14 mouse cellular contexts compared by ENCODE assay signal in genomic region chr9:77463195-77463594, GRCm38 (mm10).
A peak's percentile ranks its signal among the peaks of the same experiment; 100 is the strongest.
DNase-seq lines count a peak whose midpoint lies in the region; ATAC-seq and TF ChIP-seq lines count a peak whose summit lies in the region.
"Had no signal": no experiment of that assay in that cellular context is flagged by ENCODE, and none has a peak within 500 bp of the region (broad histone marks: within the 10 kb centered on the region; RNA-seq: fewer than 3 reads in every experiment).

No protein-coding gene starts in this region.

- TF ChIP-seq POLR2A in heart, adult 2 months (IDR thresholded peaks at IDR 0.05; ENCODE audit: insufficient read depth, low read depth, low read length) = no peak

- no peaks in the 10 kb centered on the region for H3K79me2 ChIP-seq in heart, adult 2 months (replicated peaks; ENCODE audit: control insufficient read depth, insufficient read depth, low read length)

- H3K27ac ChIP-seq in heart, adult 2 months = peak overlapping the region; percentile 79
- peak overlapping the region; percentile 60; the same call in 1 of the 2 replicates for H3K27ac ChIP-seq in kidney, postnatal 0 days
- H3K27ac ChIP-seq in kidney, embryonic 16.5 days (ENCODE audit: low read length) = no peak overlapping the region; the same call in 1 of the 2 replicates
- H3K27ac ChIP-seq in midbrain, embryonic 15.5 days = no peak overlapping the region
- H3K27ac ChIP-seq: hindbrain, embryonic 14.5 days had no signal

- H3K4me1 ChIP-seq in heart, adult 2 months (ENCODE audit: control insufficient read depth, insufficient read depth, low read length) = peaks cover 2% of the 10 kb centered on the region; the same call in 1 of the 2 replicates
- peaks cover 14% of the 10 kb centered on the region for H3K4me1 ChIP-seq in kidney, postnatal 0 days (replicated peaks; ENCODE audit: insufficient read depth, low read length)
- H3K4me1 ChIP-seq in kidney, embryonic 16.5 days (ENCODE audit: insufficient read depth, low read length) = peaks cover 45% of the 10 kb centered on the region
- H3K4me1 ChIP-seq in midbrain, embryonic 15.5 days = peaks cover 7% of the 10 kb centered on the region

- intact Hi-C loops in heart, adult 2 months (cut with DNase I) = loop anchor here (5.0 kb wide), 1 partner anchor 79 kb away; the partner anchor contains the start of gene Lrrc1

- no peak for DNase-seq in heart, adult 2 months
- DNase-seq in heart, adult 8-10 months (ENCODE audit: low spot score) = no peak
- DNase-seq in kidney, postnatal 0 days (ENCODE audit: low spot score) = no peak
- DNase-seq in thymus, postnatal 36 days = peak; percentile 40 to 52
- DNase-seq in adipocyte (ENCODE audit: low spot score) = no peak
- DNase-seq: cerebellum, postnatal 14 days had no signal

- H3K9me3 ChIP-seq in kidney, postnatal 0 days (replicated peaks; ENCODE audit: low read length) = no peaks in the 10 kb centered on the region
- H3K9me3 ChIP-seq in kidney, embryonic 16.5 days (ENCODE audit: low read length) = no peaks in the 10 kb centered on the region
- no peaks in the 10 kb centered on the region for H3K9me3 ChIP-seq in midbrain, embryonic 15.5 days
- H3K9me3 ChIP-seq: embryonic facial prominence, embryonic 12.5 days had no signal

- H3K9ac ChIP-seq in heart, adult 2 months (ENCODE audit: low read depth, low read length) = peak overlapping the region; percentile 40; the same call in 1 of the 2 replicates
- no peak overlapping the region for H3K9ac ChIP-seq in kidney, postnatal 0 days (ENCODE audit: low read depth, low read length)
- H3K9ac ChIP-seq in kidney, embryonic 16.5 days (replicated peaks; ENCODE audit: low read length) = no peak overlapping the region
- H3K9ac ChIP-seq in midbrain, embryonic 15.5 days = no peak overlapping the region
- H3K9ac ChIP-seq: embryonic facial prominence, embryonic 12.5 days; hindbrain, embryonic 14.5 days had no signal

- no peak for ATAC-seq in kidney, postnatal 0 days (replicated peaks; ENCODE audit: low FRiP score, low read depth)
- no peak for ATAC-seq in kidney, embryonic 16.5 days (ENCODE audit: low FRiP score, low TSS enrichment)
- ATAC-seq in hematopoietic stem cell, adult 5-6 weeks (replicated peaks in 1 of 2; ENCODE audit: insufficient read depth in 1 of 2, low FRiP score in 2 of 2, low TSS enrichment in 1 of 2, low read depth in 1 of 2, poor library complexity in 2 of 2, severe bottlenecking in 2 of 2) = peak; percentile 79 to 83
- no peak for ATAC-seq in midbrain, embryonic 15.5 days (replicated peaks)

- H3K36me3 ChIP-seq in heart, adult 2 months (ENCODE audit: control insufficient read depth, insufficient read depth, low read length) = no peaks in the 10 kb centered on the region
- H3K36me3 ChIP-seq in kidney, postnatal 0 days (ENCODE audit: insufficient read depth, low read length) = no peaks in the 10 kb centered on the region
- H3K36me3 ChIP-seq in kidney, embryonic 16.5 days (ENCODE audit: insufficient read depth, low read length) = peaks cover 3% of the 10 kb centered on the region; the same call in 1 of the 2 replicates
- H3K36me3 ChIP-seq in midbrain, embryonic 15.5 days (replicated peaks) = no peaks in the 10 kb centered on the region
- H3K36me3 ChIP-seq: G1E had no signal

- WGBS in heart, adult 2 months = 10% methylated on average over 4 of the region's 4 CpGs
- 38% methylated on average over 4 of the region's 4 CpGs for WGBS in kidney, postnatal 0 days
- 43% methylated on average over 4 of the region's 4 CpGs for WGBS in kidney, embryonic 16.5 days
- 66% methylated on average over 4 of the region's 4 CpGs for WGBS in midbrain, embryonic 15.5 days

- no peak for TF ChIP-seq CTCF in heart, adult 2 months (IDR thresholded peaks at IDR 0.05)
- no peak for TF ChIP-seq CTCF in kidney, postnatal 0 days (IDR thresholded peaks at IDR 0.05; ENCODE audit: low read depth)

- no peak for TF ChIP-seq EP300 in heart, adult 2 months (IDR thresholded peaks at IDR 0.05; ENCODE audit: insufficient read depth, low read depth, low read length)

- H3K4me3 ChIP-seq in heart, adult 2 months = no peak overlapping the region
- no peak overlapping the region for H3K4me3 ChIP-seq in kidney, postnatal 0 days (replicated peaks; ENCODE audit: low read depth, low read length)
- no peak overlapping the region for H3K4me3 ChIP-seq in kidney, embryonic 16.5 days (ENCODE audit: low read length)
- H3K4me3 ChIP-seq in midbrain, embryonic 15.5 days = no peak overlapping the region
- H3K4me3 ChIP-seq: embryonic facial prominence, embryonic 12.5 days; myocyte had no signal

- no peak overlapping the region for H3K4me2 ChIP-seq in kidney, postnatal 0 days (ENCODE audit: low read length)
- no peak overlapping the region for H3K4me2 ChIP-seq in kidney, embryonic 16.5 days (replicated peaks; ENCODE audit: low read depth, low read length)
- H3K4me2 ChIP-seq in midbrain, embryonic 15.5 days = no peak overlapping the region
- H3K4me2 ChIP-seq: embryonic facial prominence, embryonic 12.5 days; hindbrain, embryonic 14.5 days; midbrain, embryonic 11.5 days had no signal

- no peaks in the 10 kb centered on the region for H3K27me3 ChIP-seq in heart, adult 2 months (ENCODE audit: control insufficient read depth, insufficient read depth, low read length)
- no peaks in the 10 kb centered on the region for H3K27me3 ChIP-seq in kidney, postnatal 0 days (ENCODE audit: insufficient read depth, low read length)
- H3K27me3 ChIP-seq in kidney, embryonic 16.5 days (ENCODE audit: insufficient read depth, low read length) = no peaks in the 10 kb centered on the region
- H3K27me3 ChIP-seq in midbrain, embryonic 15.5 days (replicated peaks) = no peaks in the 10 kb centered on the region
- H3K27me3 ChIP-seq: embryonic facial prominence, embryonic 12.5 days had no signal

Comparison
In these comparisons a context has a peak if more than half of its experiments do, and no peak if none do; other contexts are left out.
1. H3K27ac ChIP-seq: peak in heart, adult 2 months (single experiment) and kidney, postnatal 0 days (single experiment); none in kidney, embryonic 16.5 days (single experiment) and midbrain, embryonic 15.5 days (single experiment).
2. DNase-seq: peak in thymus, postnatal 36 days (2 of 2); none in heart, adult 2 months (0 of 2), heart, adult 8-10 months (single experiment), kidney, postnatal 0 days (single experiment) and adipocyte (single experiment).
3. ATAC-seq: peak in hematopoietic stem cell, adult 5-6 weeks (2 of 2); none in kidney, postnatal 0 days (single experiment), kidney, embryonic 16.5 days (single experiment) and midbrain, embryonic 15.5 days (single experiment).